Mouse (Mus musculus) CH12.LX (cell line): ENCODE measurements around the gene Dnase1l2. TPM values are rescaled to one million over a fixed set of nuclear protein-coding genes. Genes with fewer than 3 reads are reported as not detected.
A peak's percentile ranks its signal among the peaks of the same experiment; 100 is the strongest.
"Not testable (repeated sequence)": the region's sequence is repeated elsewhere in the genome, so short reads cannot be mapped to it uniquely, and the experiment has no call there.

Experiments
- DNase-seq: peaks from one replicate; pipeline ENCODE4 v3.0.0-alpha.2; 2013; ENCODE audit errors: extremely low read depth
- H3K27ac ChIP-seq: 2 replicates; pipeline ENCODE4 v1.5.1; 2012; ENCODE audit warnings: low read depth, mild to moderate bottlenecking, control low read depth, moderate library complexity; ENCODE audit not compliant: insufficient read depth
- H3K27me3 ChIP-seq: replicated peaks from 2 replicates; pipeline ENCODE3; 2012; ENCODE audit warnings: inconsistent platforms
- H3K36me3 ChIP-seq, 2 experiments: replicated peaks in 1 of 2; 2 replicates each; pipeline versions ENCODE3 to v1.6.1; 2012; ENCODE audit warnings: inconsistent platforms in 1 of 2, low read length in 1 of 2, mild to moderate bottlenecking in 1 of 2, mixed read lengths in 1 of 2, moderate library complexity in 1 of 2; ENCODE audit not compliant: control insufficient read depth in 1 of 2, insufficient read depth in 1 of 2
- H3K4me1 ChIP-seq, 2 experiments: 2 replicates each; pipeline ENCODE4 v1.6.1; 2012; ENCODE audit warnings: inconsistent platforms in 1 of 2, moderate library complexity in 1 of 2; ENCODE audit not compliant: insufficient read depth in 2 of 2, control insufficient read depth in 1 of 2
- H3K4me2 ChIP-seq: 2 replicates; pipeline ENCODE4 v1.6.1; 2012; ENCODE audit warnings: low read depth, mild to moderate bottlenecking, control low read depth; ENCODE audit not compliant: poor library complexity, insufficient read depth, severe bottlenecking
- H3K4me3 ChIP-seq, 3 experiments: fragments of 150-350 bp in 1 of 3; sonication (generic) in 1 of 3; replicated peaks in 1 of 3; 2 replicates each; pipeline versions ENCODE3 to v1.5.1; 2011 to 2012; ENCODE audit warnings: low read depth in 2 of 3, low read length in 2 of 3, mild to moderate bottlenecking in 2 of 3, moderate library complexity in 2 of 3, control low read depth in 1 of 3, improper control_type of control experiment in 1 of 3, inconsistent platforms in 1 of 3, mixed read lengths in 1 of 3; ENCODE audit not compliant: poor library complexity in 1 of 3
- H3K79me2 ChIP-seq: replicated peaks from 2 replicates; pipeline ENCODE4 v1.6.1; 2012; ENCODE audit warnings: mild to moderate bottlenecking, moderate library complexity; ENCODE audit not compliant: control insufficient read depth, poor library complexity, insufficient read depth, severe bottlenecking; ENCODE audit errors: extremely low read depth
- H3K9ac ChIP-seq: 2 replicates; pipeline ENCODE4 v1.6.1; 2012; ENCODE audit warnings: low read depth, mild to moderate bottlenecking, control low read depth, moderate library complexity; ENCODE audit not compliant: insufficient read depth
- H3K9me3 ChIP-seq: replicated peaks from 2 replicates; pipeline ENCODE3; 2012; ENCODE audit warnings: low read length, inconsistent platforms, mixed read lengths
- ELF1 ChIP-seq: IDR thresholded peaks from 2 replicates; pipeline ENCODE4 v1.6.1; 2014; ENCODE audit warnings: low read depth, mild to moderate bottlenecking, inconsistent platforms, low read length, improper control_type of control experiment
- EP300 ChIP-seq: IDR thresholded peaks from 2 replicates; pipeline ENCODE4 v1.6.1; 2011; ENCODE audit warnings: low read length, improper control_type of control experiment
- HCFC1 ChIP-seq: IDR thresholded peaks from 2 replicates; pipeline ENCODE4 v1.6.1; 2012; ENCODE audit warnings: low read depth, mild to moderate bottlenecking, inconsistent platforms, low read length, improper control_type of control experiment
- MAFK ChIP-seq: IDR thresholded peaks from 2 replicates; pipeline ENCODE4 v1.6.1; 2011; ENCODE audit warnings: low read length, improper control_type of control experiment; ENCODE audit not compliant: insufficient replicate concordance
- MXI1 ChIP-seq: IDR thresholded peaks from 2 replicates; pipeline ENCODE4 v1.6.1; 2011; ENCODE audit warnings: mild to moderate bottlenecking, low read depth, low read length, improper control_type of control experiment
- NRF1 ChIP-seq: IDR thresholded peaks from 2 replicates; pipeline ENCODE4 v1.6.1; 2014; ENCODE audit warnings: low read depth, mild to moderate bottlenecking, inconsistent platforms, low read length, improper control_type of control experiment, moderate library complexity
- PAX5 ChIP-seq: IDR thresholded peaks from 2 replicates; pipeline ENCODE4 v1.6.1; 2012; ENCODE audit warnings: low read length, inconsistent platforms, mixed read lengths
- POLR2AphosphoS2 ChIP-seq: IDR thresholded peaks from 2 replicates; pipeline ENCODE4 v1.6.1; 2011; ENCODE audit warnings: low read depth, low read length, improper control_type of control experiment
- RAD21 ChIP-seq: IDR thresholded peaks from 2 replicates; pipeline ENCODE4 v1.6.1; 2011; ENCODE audit warnings: low read depth, mild to moderate bottlenecking, low read length, improper control_type of control experiment, moderate library complexity
- RCOR1 ChIP-seq: conservative IDR thresholded peaks from 2 replicates; pipeline ENCODE4 v1.6.1; 2012; ENCODE audit warnings: low read depth, mild to moderate bottlenecking, inconsistent platforms, low read length, improper control_type of control experiment
- UBTF ChIP-seq: IDR thresholded peaks from 2 replicates; pipeline ENCODE4 v1.6.1; 2012; ENCODE audit warnings: low read depth, mild to moderate bottlenecking, inconsistent platforms, low read length, improper control_type of control experiment, moderate library complexity
- USF1 ChIP-seq: IDR thresholded peaks from 2 replicates; pipeline ENCODE4 v1.6.1; 2014; ENCODE audit warnings: low read depth, mild to moderate bottlenecking, inconsistent platforms, low read length, improper control_type of control experiment
- dilution Hi-C: fragments of 300-500 bp; cut with MboI; formaldehyde crosslinking; loops from 2 replicates; pipeline ENCODE4 v1.14.3; 2020; ENCODE audit warnings: low sequenced_read_pairs; ENCODE audit not compliant: extremely low pct_unique_long_range_greater_than_20kb, extremely low pct_ligation_motif_present
- in situ Hi-C: fragments of 300-500 bp; cut with MboI; formaldehyde crosslinking; loops from 3 replicates; pipeline ENCODE4 v1.14.3; 2019; ENCODE audit warnings: low sequenced_read_pairs, low pct_ligation_motif_present, low pct_unique_long_range_greater_than_20kb, mixed read lengths
- polyA plus RNA-seq: library from polyadenylated mRNA; unstranded; fragments of >175 nt; gene quantifications from 2 replicates; pipeline ENCODE4 v1.2.1, GENCODE M21; 2012; ENCODE audit warnings: low read depth; ENCODE audit not compliant: insufficient read length
- total RNA-seq, 2 experiments: library from RNA; depleted of rRNA; stranded (reverse); fragments of 300-350 nt in 1 of 2; fragments of >200 nt in 1 of 2; gene quantifications; 2 replicates each; pipeline ENCODE4 v1.2.3; 2012 to 2014

Dnase1l2 gene
- total and polyA plus RNA-seq, 3 experiments: 0.82 to 1.5 (median 1.1) TPM

DNA sequence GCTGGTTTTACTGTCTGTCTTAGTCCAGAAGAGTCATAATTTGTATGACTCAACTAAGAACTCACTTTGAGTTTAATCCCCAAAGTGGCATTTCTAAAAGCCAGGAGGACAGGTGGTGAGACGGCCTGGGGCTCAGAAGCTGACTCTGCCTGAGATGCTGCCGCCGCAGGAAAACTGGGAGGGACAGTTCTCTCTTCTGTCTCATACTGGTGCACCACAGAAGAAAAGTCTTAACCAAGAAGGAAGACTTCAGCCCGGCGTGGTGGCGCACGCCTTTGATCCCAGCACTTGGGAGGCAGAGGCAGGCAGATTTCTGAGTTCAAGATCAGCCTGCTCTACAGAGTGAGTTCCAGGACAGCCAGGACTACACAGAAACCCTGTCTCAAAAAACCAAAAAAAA, 17.0 kb downstream of the Dnase1l2 start:
- Histone ChIP-seq H3K9ac (no peak overlapping the region), H3K79me2 (peaks cover 13% of the 10 kb centered on the region), H3K27me3 (no peaks in the 10 kb centered on the region), H3K27ac (peak overlapping the region; percentile 28; the same call in 1 of the 2 replicates), H3K9me3 (no peaks in the 10 kb centered on the region), H3K4me1 (peaks cover 0 to 23% of the 10 kb centered on the region in 2 experiments; a peak in 2 of 4 replicates), H3K36me3 (peaks cover 53 to 66% of the 10 kb centered on the region in 2 experiments), H3K4me2 (no peak overlapping the region), H3K4me3 (no peak overlapping the region)
- DNase-seq: no peak
- dilution Hi-C loops: no loop called here
- in situ Hi-C loops: no loop called here
- no peak for TF ChIP-seq HCFC1
- TF ChIP-seq USF1: no peak
- TF ChIP-seq ELF1: no peak
- no peak for TF ChIP-seq POLR2AphosphoS2
- TF ChIP-seq MXI1: no peak
- no peak for TF ChIP-seq NRF1
- TF ChIP-seq PAX5: no peak
- no peak for TF ChIP-seq UBTF
- TF ChIP-seq EP300: no peak

DNA sequence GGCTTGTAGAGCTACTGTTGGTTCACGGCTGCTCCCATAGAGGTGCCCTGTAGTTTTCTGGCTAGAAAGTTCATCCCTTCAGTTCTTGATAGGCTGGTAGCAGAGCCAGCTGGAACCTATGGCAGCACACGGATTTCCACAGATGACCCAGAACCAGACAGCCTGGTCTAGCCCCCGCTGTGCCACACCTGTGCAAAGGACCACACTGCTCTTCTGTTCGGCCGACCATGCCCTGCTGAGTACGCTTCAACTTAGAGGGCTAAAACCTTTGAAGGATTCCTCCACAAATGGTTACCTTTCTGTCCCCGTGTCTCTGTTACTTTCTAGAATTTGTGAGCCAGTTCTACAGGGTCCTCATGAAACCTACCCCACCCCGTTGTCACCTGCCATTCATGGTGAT, 17.6 kb downstream of the Dnase1l2 start:
- H3K9ac ChIP-seq, in situ Hi-C loops, dilution Hi-C loops, H3K4me3 ChIP-seq, H3K4me2 ChIP-seq, H3K9me3 ChIP-seq, DNase-seq, H3K27ac ChIP-seq, H3K27me3 ChIP-seq: not testable (repeated sequence)
- Histone ChIP-seq H3K79me2 (peaks cover 19% of the 10 kb centered on the region), H3K4me1 (peaks cover 0 to 18% of the 10 kb centered on the region in 2 experiments; a peak in 1 of 4 replicates), H3K36me3 (peaks cover 56 to 66% of the 10 kb centered on the region in 2 experiments)

DNA sequence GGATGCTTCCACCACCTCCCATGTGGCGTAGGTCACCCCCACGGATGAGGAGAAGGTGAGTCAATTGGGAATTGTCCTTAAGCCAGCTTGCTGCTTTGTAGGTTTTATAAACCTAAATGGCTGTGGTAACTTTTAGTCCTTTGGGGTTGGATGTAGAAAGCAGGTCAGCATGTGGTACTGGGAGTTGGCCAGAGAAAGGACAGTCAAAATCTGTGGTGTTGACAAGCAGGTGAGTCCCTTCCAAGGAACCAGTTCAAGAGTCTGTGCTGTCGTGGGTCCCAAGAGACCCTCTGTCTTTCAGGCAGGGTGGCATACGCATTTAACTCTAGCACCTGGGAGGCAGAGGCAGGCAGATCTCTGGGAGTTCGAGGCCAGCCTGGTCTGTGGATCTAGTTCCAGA, 18.4 kb downstream of the Dnase1l2 start:
- Histone ChIP-seq H3K9ac (no peak overlapping the region), H3K79me2 (peaks cover 25% of the 10 kb centered on the region), H3K4me1 (peaks cover 0 to 10% of the 10 kb centered on the region in 2 experiments; a peak in 1 of 4 replicates), H3K4me3 (no peak overlapping the region), H3K36me3 (peaks cover 57 to 66% of the 10 kb centered on the region in 2 experiments), H3K4me2 (no peak overlapping the region), H3K9me3 (no peaks in the 10 kb centered on the region), H3K27ac (no peak overlapping the region), H3K27me3 (no peaks in the 10 kb centered on the region)
- dilution Hi-C loops: no loop called here
- TF ChIP-seq RAD21 (no peak), MAFK (no peak), RCOR1 (no peak), USF1 (no peak)
- no peak for DNase-seq
- in situ Hi-C loops: no loop called here
